Mouse (Mus musculus) T-helper 17 cell (primary cell): ENCODE measurements around the gene Olfr957.

Experiments
- in situ Hi-C, 2 experiments: fragments of 300-600 bp; cut with MboI, MseI; formaldehyde crosslinking; loops; 1 replicate in 1 of 2; 2 replicates in 1 of 2; pipeline ENCODE4 v1.15.1; 2025; ENCODE audit warnings: high pct_unique_total_duplicates in 2 of 2

Olfr957 gene

GRCm38 (mm10) chr9:39515531-39515930 lies at the start of gene Olfr957:
TSS of gene Olfr957 (minus strand) at chr9:39515809.
- in situ Hi-C loops, result no loop called here

DNA sequence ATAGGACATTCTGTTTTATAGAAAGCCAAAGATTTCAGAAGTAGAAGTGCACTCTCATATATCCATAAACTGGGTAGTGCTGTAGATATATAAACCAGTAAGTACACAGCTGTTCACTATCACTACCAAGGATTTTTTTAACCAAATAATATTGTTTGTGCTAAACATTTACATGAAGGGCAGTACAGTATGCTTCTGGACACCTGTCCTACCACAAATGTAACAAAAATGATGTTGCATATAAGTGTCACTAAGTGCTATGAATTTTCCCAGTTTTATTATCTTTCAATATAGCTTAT lies 42.7 kb upstream of the Olfr957 start:
- in situ Hi-C loops, result loop anchor here in 1 of 2 experiments (10.0 kb wide), 1 partner anchor 243 kb away; no protein-coding TSS in a partner anchor

DNA sequence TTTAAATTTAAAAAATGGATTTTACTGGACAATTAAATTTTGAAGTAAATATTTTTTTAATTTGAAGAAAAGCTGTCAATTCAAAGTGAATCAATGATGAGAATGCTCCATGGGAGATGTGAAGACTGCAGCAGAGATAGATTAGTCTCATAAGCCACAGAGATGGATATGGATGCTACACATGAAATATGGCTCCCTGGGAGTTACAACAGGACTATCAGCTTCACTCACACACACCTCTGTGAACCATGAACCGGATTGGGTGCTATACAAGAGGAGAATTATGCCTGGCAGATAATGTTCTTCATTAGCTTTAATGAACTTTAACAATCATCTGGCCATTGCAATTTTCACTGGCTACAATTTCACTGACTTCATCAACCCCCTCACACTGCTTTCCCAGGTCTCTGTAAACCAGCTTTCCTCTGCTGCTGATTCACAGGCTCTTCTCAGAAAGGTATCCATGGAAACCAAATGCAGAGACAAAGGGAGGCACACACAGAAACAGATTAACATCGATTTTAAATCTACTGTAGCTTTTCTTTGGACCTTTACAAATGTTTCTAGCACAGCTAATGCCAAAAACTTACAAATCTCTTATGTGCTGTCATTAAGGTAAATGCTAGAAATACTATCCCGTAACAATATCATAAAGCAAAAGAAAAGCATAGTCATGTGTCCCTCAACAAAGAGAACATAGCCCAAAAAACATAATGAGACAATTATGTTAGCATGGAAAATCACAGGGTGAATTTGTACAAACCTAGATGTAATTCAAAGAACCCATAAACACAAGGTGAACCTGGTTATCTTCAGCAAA lies 42.1 kb upstream of the Olfr957 start:
- in situ Hi-C loops, result loop anchor here in 1 of 2 experiments (10.0 kb wide), 1 partner anchor 243 kb away; no protein-coding TSS in a partner anchor

- in situ Hi-C loops, result loop anchor here in 1 of 2 experiments (10.0 kb wide), 1 partner anchor 239 kb away; no protein-coding TSS in a partner anchor
These were observed 38.3 kb upstream of the Olfr957 start, which contains the start of gene Olfr958 for GRCm38 (mm10) chr9:39553946-39554345. TSS of gene Olfr958 (minus strand) at chr9:39554054.

GRCm38 (mm10) chr9:39550806-39551205 lies 35.2 kb upstream of the Olfr957 start:
- in situ Hi-C loops, result loop anchor here in 1 of 2 experiments (10.0 kb wide), 1 partner anchor 236 kb away; no protein-coding TSS in a partner anchor

DNA sequence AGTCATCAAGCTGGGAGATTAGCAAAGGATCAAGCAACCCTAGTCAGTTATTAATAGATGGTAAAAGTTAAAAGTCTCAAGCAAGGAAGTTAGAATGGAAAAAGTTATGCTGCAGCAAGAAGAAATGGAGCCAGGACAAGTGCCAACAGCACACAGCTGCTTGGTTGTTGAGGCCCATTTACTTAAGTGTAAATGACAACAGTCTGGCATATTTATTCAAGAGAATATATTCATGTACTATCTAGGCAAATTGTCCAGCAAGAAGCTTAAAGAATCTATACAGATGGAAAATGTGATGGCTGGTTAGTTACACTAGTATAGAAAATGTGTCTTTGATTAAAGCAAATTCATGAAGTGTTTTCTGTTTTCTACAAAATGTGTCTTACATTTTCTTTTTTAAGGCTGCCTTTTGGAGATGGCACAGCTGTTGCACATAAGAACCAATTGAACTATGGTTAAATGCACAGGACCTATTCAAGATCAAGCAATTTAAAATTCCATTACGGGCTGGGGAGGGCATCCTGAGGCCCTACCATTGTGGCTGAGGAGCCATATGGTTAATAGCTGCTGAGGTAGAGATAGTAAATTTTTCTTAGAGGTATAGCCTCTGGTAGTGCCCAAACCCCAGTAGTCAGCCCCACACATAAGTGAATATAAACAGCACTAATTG lies 8.1 kb upstream of the Olfr957 start:
- in situ Hi-C loops, result no loop called here

- in situ Hi-C loops, result no loop called here
These were observed 3.0 kb upstream of the Olfr957 start for GRCm38 (mm10) chr9:39518595-39518994.

- in situ Hi-C loops, result no loop called here
These were observed 6.2 kb downstream of the Olfr957 start for GRCm38 (mm10) chr9:39509412-39509811.

GRCm38 (mm10) chr9:39508998-39509397 lies 6.6 kb downstream of the Olfr957 start:
- in situ Hi-C loops, result no loop called here

- in situ Hi-C loops, result no loop called here
These were observed 21.7 kb downstream of the Olfr957 start, which contains the start of gene Olfr44 for GRCm38 (mm10) chr9:39493895-39494294. TSS of gene Olfr44 (minus strand) at chr9:39493995.

DNA sequence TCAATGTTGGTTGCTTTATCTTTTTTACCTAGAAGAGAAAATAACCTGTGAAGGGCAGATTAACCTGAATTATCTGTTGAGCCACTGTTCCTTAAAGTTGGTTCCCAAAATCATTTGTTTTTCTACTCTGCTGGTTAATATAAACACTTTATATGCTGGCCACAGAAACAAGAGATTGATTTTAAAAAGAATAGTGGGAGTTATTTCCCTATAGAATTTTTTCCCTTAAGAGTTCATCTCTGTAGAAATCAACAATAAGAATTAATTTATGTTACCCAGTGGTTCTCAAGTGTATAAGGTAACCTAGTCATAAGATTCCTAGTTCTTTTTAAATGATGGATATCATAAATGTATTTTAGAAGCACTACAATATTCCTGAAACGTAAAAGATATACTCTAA lies 43.8 kb downstream of the Olfr957 start, which contains the start of gene Olfr955:
Olfr955 (minus strand) TSS at position 101 of the 400 bp plus-strand sequence.
- in situ Hi-C loops, result no loop called here
